Mouse (Mus musculus) intestine, postnatal 0 days (tissue): ENCODE measurements around the gene Dlg2. TPM values are rescaled to one million over a fixed set of nuclear protein-coding genes. Genes with fewer than 3 reads are reported as not detected.

Experiments used
- ATAC-seq: fragments of 200-750 bp; cut with Nextera tagmentation; 2 replicates; pipeline ENCODE4 v1.8.0; 2017; ENCODE audit warnings: mild to moderate bottlenecking, moderate TSS enrichment, moderate library complexity
- H3K27ac ChIP-seq: fragments of 300-500 bp; sonication (generic); 2 replicates; pipeline ENCODE4 v1.5.1; 2014; ENCODE audit warnings: mild to moderate bottlenecking, low read depth, low read length, moderate library complexity
- H3K27me3 ChIP-seq: fragments of 300-500 bp; sonication (generic); replicated peaks from 2 replicates; pipeline ENCODE4 v1.6.1; 2014; ENCODE audit warnings: low read length, mixed read lengths; ENCODE audit not compliant: control insufficient read depth, insufficient read depth
- H3K36me3 ChIP-seq: fragments of 300-500 bp; sonication (generic); 2 replicates; pipeline ENCODE4 v1.6.1; 2014; ENCODE audit warnings: mild to moderate bottlenecking, moderate library complexity; ENCODE audit not compliant: control insufficient read depth, insufficient read depth
- H3K4me1 ChIP-seq: fragments of 300-500 bp; sonication (generic); replicated peaks from 2 replicates; pipeline ENCODE4 v1.6.1; 2014; ENCODE audit warnings: antibody characterized with exemption, low read length, mixed read lengths; ENCODE audit not compliant: control insufficient read depth, insufficient read depth
- H3K4me2 ChIP-seq: fragments of 300-500 bp; sonication (generic); replicated peaks from 2 replicates; pipeline ENCODE4 v1.6.1; 2014; ENCODE audit warnings: low read depth, mild to moderate bottlenecking, moderate library complexity
- H3K4me3 ChIP-seq: fragments of 300-500 bp; sonication (generic); 2 replicates; pipeline ENCODE4 v1.5.1; 2014; ENCODE audit warnings: low read depth, low read length
- H3K9ac ChIP-seq: fragments of 300-500 bp; sonication (generic); 2 replicates; pipeline ENCODE4 v1.6.1; 2014; ENCODE audit warnings: mild to moderate bottlenecking, low read depth, low read length
- H3K9me3 ChIP-seq: fragments of 300-500 bp; sonication (generic); 2 replicates; pipeline ENCODE4 v1.6.1; 2016; ENCODE audit warnings: mixed run types; ENCODE audit not compliant: control insufficient read depth
- CTCF ChIP-seq: sonication (generic); IDR thresholded peaks from 2 replicates; pipeline ENCODE4 v1.5.1; 2016; ENCODE audit warnings: low read depth, mild to moderate bottlenecking, control low read depth, antibody characterized with exemption, moderate library complexity
- WGBS: fragments of 180-500 bp; shearing (Covaris S2); extraction: QIAGEN DNeasy Blood & Tissue Kit; methylation state at CpG from one replicate; pipeline ENCODE4 v1.1.7; 2014; 5-methylcytosine and 5-hydroxymethylcytosine counted together
- polyA plus RNA-seq: library from polyadenylated mRNA; unstranded; fragments of >200 nt; fragmentation: Nextera tagmentation; extraction: Ambion mirVana; gene quantifications from 2 replicates; pipeline ENCODE4 v1.2.1, GENCODE M21; 2015

Gene Dlg2
- polyA plus RNA-seq, 1 experiment from 2014 or later, result 1.1 TPM

DNA sequence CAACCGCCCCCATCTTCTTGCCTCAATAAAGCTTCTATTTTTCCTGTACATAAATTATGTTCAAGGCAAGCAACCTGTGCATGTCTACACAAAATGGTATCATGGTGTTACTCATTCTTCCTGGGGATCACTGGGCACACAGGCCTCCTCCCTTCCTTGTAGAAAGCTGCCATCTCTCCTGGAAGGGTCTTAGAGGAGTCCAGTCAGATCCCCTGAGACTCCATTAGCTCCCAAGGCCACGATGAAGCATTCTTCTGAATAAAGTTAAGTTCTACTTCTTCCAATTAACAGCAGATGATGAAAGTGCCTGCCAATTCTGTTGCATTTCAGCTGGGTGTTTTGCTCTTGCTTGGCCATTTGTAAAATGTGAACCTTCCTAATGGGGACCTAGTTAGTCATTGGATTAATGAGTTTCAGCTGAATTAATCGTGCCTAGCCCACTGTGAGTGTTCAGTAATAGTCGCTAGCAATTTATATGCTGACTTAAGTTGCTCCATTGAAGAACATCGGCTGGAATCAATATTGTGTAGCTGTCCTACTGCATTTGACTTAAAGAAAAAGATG is 953.3 kb downstream of the Dlg2 start:
- no peaks in the 10 kb centered on the region for H3K9me3 ChIP-seq
- no peak for ATAC-seq
- no peak overlapping the region for H3K4me2 ChIP-seq
- WGBS, result 82% methylated on average over 5 of the region's 5 CpGs
- no peak overlapping the region for H3K27ac ChIP-seq
- H3K36me3 ChIP-seq, result no peaks in the 10 kb centered on the region
- H3K27me3 ChIP-seq, result no peaks in the 10 kb centered on the region
- no peaks in the 10 kb centered on the region for H3K4me1 ChIP-seq
- H3K9ac ChIP-seq, result no peak overlapping the region
- H3K4me3 ChIP-seq, result no peak overlapping the region
- TF ChIP-seq CTCF, result no peak

DNA sequence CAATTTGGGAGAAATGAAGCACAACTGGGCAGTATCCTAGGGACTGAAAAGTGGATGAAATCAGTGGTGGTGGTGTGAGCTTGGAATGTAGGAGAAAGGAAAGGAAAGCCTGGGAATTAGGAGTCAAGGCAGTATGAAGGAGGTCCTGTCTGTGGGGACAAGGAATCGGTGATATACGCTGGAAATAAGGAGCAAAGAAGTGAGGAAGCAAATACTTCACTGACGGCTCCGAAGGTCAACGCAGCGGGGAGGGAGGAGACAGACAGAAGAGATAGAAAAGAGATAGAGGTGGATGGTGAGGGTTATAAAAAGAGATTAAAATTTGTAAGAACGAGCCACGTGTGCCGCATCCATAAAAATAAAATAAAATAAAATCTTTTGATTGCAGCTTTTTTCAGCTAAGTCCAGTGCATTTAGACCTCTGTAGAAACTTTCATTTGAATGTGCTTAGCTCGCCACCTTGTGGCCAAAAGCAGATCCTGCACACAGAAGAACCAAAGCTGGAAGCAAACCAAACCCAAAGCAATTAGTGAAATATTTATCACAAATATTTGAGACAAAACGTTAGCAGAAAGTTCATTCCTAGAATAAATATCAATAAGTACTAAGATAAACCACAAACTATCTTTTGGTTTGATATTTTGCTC is 955.2 kb downstream of the Dlg2 start:
- H3K4me3 ChIP-seq, result no peak overlapping the region
- H3K4me2 ChIP-seq, result no peak overlapping the region
- H3K27me3 ChIP-seq, result no peaks in the 10 kb centered on the region
- TF ChIP-seq CTCF, result peak; percentile 86
- no peaks in the 10 kb centered on the region for H3K4me1 ChIP-seq
- H3K9ac ChIP-seq, result no peak overlapping the region
- no peak overlapping the region for H3K27ac ChIP-seq
- no peaks in the 10 kb centered on the region for H3K36me3 ChIP-seq
- no peaks in the 10 kb centered on the region for H3K9me3 ChIP-seq
- 30% methylated on average over 11 of the region's 11 CpGs for WGBS
- no peak for ATAC-seq

DNA sequence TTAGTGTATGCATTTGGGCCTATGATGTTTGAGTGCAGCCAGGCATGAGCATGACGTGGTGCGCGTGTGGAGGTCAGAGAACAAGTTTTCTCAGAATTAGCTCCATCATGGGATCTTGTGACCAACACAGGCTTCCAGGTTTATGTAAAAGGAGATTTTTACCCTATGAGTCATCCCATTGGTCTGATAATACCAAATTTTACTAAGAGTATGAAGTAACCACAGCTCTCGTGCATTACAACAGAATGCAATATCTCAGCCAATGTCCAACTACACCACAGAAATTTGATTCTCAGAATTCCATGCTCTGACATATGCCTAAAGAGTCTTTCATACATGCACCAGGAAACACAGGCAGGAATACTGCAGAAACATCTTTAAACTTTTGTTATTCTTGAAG is 956.1 kb downstream of the Dlg2 start:
- TF ChIP-seq CTCF, result no peak
- Histone ChIP-seq H3K9ac (no peak overlapping the region), H3K4me1 (no peaks in the 10 kb centered on the region), H3K27ac (no peak overlapping the region), H3K4me3 (no peak overlapping the region), H3K27me3 (no peaks in the 10 kb centered on the region), H3K36me3 (no peaks in the 10 kb centered on the region), H3K9me3 (no peaks in the 10 kb centered on the region), H3K4me2 (no peak overlapping the region)
- whole genome bisulfite sequencing, result 89% methylated on average over 4 of the region's 4 CpGs
- ATAC-seq, result no peak

DNA sequence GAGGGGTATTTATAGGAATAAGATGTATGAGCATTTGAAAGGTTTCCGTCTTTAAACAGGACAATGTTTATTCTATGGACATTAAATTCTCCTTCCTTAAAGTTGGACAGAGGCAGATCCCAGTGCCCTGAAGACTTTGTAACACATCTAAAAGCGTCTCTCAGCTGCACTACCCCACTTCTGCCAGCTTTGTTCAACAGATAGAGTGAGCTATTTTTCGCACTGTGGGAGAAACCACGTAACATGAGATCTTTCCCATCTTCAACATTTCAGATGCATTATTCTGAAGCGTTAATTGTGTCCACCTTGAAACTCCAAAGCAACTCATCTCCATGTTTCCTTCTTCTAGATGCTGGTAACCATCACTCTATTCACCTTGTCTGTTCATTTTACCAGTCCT is 958.3 kb downstream of the Dlg2 start:
- Histone ChIP-seq H3K4me1 (no peaks in the 10 kb centered on the region), H3K27ac (no peak overlapping the region), H3K4me3 (no peak overlapping the region), H3K36me3 (no peaks in the 10 kb centered on the region), H3K27me3 (no peaks in the 10 kb centered on the region), H3K9me3 (no peaks in the 10 kb centered on the region), H3K9ac (no peak overlapping the region), H3K4me2 (no peak overlapping the region)
- ATAC-seq, result no peak
- WGBS, result 78% methylated on average over 5 of the region's 5 CpGs
- no peak for TF ChIP-seq CTCF

DNA sequence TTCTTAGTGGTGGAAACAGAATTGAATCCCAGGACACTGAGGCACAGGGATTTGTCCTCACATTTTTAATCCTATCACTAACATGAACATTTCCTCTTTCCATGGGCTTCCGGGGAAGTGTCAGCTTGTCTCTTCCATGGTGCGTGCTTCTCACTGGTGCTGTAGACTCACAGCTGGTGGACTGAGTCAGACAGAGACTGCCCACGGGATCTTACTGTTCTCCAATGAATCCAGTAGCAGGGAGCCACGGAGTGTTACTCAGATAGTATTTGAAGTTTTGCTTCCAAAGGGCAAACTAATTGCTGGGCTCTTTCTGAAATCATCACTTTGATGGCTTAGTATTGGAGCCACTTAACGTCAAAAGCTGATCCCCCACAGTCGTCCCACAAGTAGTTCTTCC is 963.9 kb downstream of the Dlg2 start:
- Histone ChIP-seq H3K4me3 (no peak overlapping the region), H3K4me2 (no peak overlapping the region), H3K4me1 (no peaks in the 10 kb centered on the region), H3K9ac (no peak overlapping the region), H3K9me3 (no peaks in the 10 kb centered on the region), H3K36me3 (no peaks in the 10 kb centered on the region), H3K27ac (no peak overlapping the region), H3K27me3 (no peaks in the 10 kb centered on the region)
- TF ChIP-seq CTCF, result no peak
- ATAC-seq, result no peak
- 76% methylated on average over 6 of the region's 6 CpGs for WGBS

DNA sequence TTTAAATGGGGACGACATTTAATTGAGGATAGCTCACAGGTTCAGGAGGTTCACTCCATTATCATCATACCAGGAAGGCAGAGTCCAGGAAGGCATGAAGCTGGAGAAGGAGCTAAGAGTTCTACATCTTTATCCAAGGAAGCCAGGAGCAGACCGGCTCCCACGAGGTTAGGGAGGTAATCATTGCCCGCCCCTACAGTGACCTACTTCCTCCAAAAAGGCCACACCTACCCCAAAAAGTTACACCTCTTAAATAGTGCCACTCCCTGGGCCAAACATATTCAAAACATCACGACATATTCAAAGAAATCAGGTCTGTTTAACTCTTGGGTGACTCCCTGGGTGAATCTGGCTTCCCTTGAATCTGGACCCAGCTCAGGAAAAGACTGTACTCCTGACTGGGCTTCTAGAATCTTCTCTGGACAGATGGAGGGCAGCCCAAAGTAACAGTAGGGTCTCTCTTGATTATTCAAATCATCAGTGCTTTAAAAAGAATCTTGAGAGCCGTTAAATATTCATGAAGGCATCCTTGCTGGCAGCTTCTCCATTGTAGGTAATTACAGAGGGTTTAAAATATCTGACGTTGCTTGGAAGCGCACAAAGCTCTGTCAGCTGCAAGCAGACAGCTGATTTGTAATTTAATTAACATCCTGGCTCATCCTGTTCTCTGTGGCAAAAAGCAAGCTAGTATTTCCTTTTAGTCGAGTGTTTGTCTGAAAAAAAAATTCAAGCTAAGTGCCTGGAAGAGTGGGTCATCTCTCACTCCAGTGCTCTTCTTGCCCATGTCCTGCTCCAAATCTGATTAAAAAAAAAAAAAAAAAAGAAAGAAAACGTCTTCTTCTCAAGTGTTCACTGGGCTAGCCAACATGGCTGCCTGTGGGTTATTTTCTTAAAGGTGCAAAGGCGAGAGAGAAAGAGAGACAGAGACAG is 966.2 kb downstream of the Dlg2 start:
- Histone ChIP-seq H3K27me3 (no peaks in the 10 kb centered on the region), H3K4me3 (no peak overlapping the region), H3K4me1 (no peaks in the 10 kb centered on the region), H3K4me2 (no peak overlapping the region), H3K9me3 (no peaks in the 10 kb centered on the region), H3K9ac (no peak overlapping the region), H3K36me3 (no peaks in the 10 kb centered on the region), H3K27ac (no peak overlapping the region)
- no peak for TF ChIP-seq CTCF
- WGBS, result 69% methylated on average over 11 of the region's 11 CpGs
- no peak for ATAC-seq
